Mouse (Mus musculus): ENCODE measurements around the gene Clec2h. TPM values are rescaled to one million over a fixed set of nuclear protein-coding genes. Genes with fewer than 3 reads are reported as not detected.

Clec2h gene
- total RNA-seq, 1 experiment from 2014 or later, result not detected

DNA sequence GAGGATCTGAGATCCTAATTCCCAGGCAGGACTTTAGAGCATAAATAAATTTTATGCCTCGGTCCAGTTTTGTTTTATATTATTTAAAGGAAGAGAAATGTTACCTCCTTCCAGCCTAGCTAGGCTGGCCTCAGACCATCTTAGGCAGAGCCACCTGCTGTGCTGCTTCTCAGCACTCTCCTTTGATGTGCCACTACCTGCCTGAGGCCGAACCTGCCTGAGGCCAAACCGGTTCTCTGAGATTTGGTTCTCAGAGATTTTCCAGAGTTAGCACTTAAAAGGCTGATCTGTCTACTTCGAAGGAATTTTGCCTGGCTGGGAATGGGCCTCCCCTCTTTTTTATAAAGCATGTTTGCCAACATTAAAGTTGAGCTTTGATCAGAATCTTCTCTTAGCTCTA is 7.8 kb downstream of the Clec2h start:
- no peak for ATAC-seq (replicated peaks in 1 of 2; ENCODE audit: insufficient read depth in 1 of 2, low FRiP score in 2 of 2, low TSS enrichment in 1 of 2, low read depth in 1 of 2, poor library complexity in 2 of 2, severe bottlenecking in 2 of 2)

DNA sequence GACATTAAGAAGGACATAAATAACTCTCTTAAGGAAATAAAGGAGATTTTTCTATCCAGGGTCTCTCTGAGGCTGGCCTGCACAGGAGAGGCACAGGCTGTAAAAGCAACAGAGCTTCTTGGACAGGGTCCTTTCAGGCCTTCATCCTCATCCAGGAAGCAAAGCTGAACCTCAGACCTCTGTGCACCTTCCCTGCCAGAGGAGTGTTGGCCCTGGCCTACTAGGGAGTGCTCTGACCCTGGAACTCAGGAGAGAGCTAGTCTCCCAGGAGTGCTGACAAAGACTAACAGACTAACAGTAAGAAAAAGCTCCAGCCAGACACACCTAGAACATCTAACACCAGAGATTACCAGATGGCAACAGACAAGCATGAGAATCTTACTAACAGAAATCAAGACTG is 17.4 kb downstream of the Clec2h start:
- no peak for ATAC-seq (replicated peaks in 1 of 2; ENCODE audit: insufficient read depth in 1 of 2, low FRiP score in 2 of 2, low TSS enrichment in 1 of 2, low read depth in 1 of 2, poor library complexity in 2 of 2, severe bottlenecking in 2 of 2)

DNA sequence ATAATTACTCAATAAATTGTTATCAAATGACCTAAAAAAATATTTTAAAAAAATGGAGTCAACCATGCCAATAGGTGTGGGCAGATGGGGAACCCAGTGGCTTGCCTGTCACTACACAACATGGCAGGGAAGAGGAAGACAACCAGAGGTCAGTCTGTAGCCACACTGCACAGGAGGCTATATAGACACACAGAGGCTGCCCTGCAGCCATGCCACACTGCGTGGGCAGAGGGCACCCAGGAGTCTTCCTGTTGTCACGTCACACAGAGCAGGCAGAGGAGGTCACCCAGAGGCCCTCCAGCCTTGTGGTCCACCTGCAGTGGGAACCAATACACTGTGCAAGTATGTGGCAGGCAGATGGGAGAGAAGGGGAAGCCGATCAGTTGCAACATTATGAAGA is 39.5 kb downstream of the Clec2h start:
- no peak for ATAC-seq (replicated peaks in 1 of 2; ENCODE audit: insufficient read depth in 1 of 2, low FRiP score in 2 of 2, low TSS enrichment in 1 of 2, low read depth in 1 of 2, poor library complexity in 2 of 2, severe bottlenecking in 2 of 2)

DNA sequence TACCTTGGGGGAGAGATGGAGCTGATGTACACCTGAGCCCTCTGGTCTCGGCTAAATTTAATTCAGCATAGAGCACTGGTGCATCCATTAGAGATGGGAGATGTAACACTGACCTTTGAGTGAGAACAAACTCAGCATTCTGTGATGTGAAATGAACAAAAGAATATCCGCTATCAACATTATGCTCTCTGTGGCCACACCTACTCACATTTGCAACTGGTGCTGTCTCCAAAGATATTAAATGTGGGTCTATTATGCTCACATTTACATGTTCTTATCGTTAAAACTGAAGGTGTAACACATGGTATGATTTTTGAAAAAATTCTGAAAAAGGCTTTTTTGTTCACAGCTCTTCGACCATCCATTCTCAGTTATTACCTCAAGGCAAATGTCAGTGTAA is 60.8 kb downstream of the Clec2h start, which contains the start of gene Klrb1:
Klrb1 (minus strand) TSS at position 101 of the 400 bp plus-strand sequence.
- no peak for ATAC-seq (replicated peaks in 1 of 2; ENCODE audit: insufficient read depth in 1 of 2, low FRiP score in 2 of 2, low TSS enrichment in 1 of 2, low read depth in 1 of 2, poor library complexity in 2 of 2, severe bottlenecking in 2 of 2)

Other genes with a start within 250 kb of the Clec2h start
- 32.2 and 51.9 TPM in 2 replicates for gene Itfg2, start 237.5 kb upstream of the Clec2h start, total RNA-seq (2017)
- gene Fkbp4, start 223.7 kb upstream of the Clec2h start, total RNA-seq (2017), result 211 and 308 TPM in 2 replicates
- gene Pzp, start 135.7 kb upstream of the Clec2h start, total RNA-seq (2017), result not detected in 2 replicates
- gene A2ml1, start 80.8 kb upstream of the Clec2h start, total RNA-seq (2017), result not detected in 2 replicates
- 3.1 TPM in 1 of 2 replicates, not detected in the other for gene Klrb1a, start 38.9 kb upstream of the Clec2h start, total RNA-seq (2017)
- not detected in 2 replicates for gene Klrb1, start 60.7 kb downstream of the Clec2h start, total RNA-seq (2017)
- gene Klrb1c, start 126.8 kb downstream of the Clec2h start, total RNA-seq (2017), result 4.6 and 5.6 TPM in 2 replicates
- gene Gm44511, start 163.9 kb downstream of the Clec2h start, total RNA-seq (2017), result 1.1 TPM in 1 of 2 replicates, not detected in the other
- 0.20 and 1.1 TPM in 2 replicates for gene Klrb1b, start 163.9 kb downstream of the Clec2h start, total RNA-seq (2017)
- gene Clec2i, start 225.2 kb downstream of the Clec2h start, total RNA-seq (2017), result 17.0 and 22.4 TPM in 2 replicates
- gene BC035044, start 228.7 kb downstream of the Clec2h start, total RNA-seq (2017), result 109 and 150 TPM in 2 replicates